Mouse (Mus musculus) layer of hippocampus, adult 8-10 months (tissue): ENCODE results near the gene Pea15a. TPM values are rescaled to one million over a fixed set of nuclear protein-coding genes. Genes with fewer than 3 reads are reported as not detected.
"Not testable (repeated sequence)": the region's sequence is repeated elsewhere in the genome, so short reads cannot be mapped to it uniquely, and the experiment has no call there.

Experiments
- DNase-seq, 2 experiments: peaks; one replicate each; pipeline ENCODE4 v3.0.0; 2022; ENCODE audit warnings: low spot score in 2 of 2
- total RNA-seq, 4 experiments: library from RNA; stranded (reverse); gene quantifications; 2 replicates each; pipeline ENCODE4 v1.2.4; 2022

Pea15a gene
- total RNA-seq, result 100 to 1,000 TPM; 445 to 463 (median 462) TPM

DNA sequence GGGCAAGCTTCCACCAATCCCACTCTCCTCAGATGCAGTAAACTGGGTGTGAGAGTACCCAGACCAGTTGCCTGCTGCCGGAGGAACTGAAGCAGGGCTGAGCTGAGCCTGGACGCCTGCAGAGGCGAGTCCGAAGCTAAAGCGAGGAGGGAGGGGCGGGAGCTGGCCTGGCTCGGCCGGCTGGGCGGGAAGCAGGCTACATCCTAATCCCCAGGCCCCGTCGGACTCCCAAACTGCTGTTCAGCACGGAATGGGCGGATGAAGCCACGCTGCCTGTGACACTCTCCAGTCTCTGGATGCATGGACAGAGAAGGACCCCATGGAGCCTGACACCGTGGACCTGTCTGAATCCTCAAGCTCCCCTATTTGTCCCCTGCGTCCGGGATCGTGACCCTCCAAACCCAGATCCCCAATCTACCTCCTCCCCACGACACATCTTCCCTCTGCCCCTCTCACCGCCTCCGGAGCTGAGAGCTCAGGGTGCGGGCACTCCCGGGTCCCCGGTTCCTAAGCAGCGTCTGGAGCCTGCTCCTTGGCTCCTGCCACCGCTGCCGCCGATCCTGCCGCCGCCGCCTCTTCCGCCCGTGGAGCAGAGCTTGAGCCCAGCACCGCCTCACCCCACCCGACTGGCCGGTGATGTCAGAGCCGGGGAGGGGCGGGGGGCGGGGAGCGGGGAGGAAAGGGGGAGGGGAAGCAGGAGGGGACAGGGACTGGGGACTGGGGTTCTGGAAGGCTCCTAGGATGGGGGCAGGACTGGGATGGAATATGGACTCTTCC is at the start of gene Pea15a:
Gene Pea15a, minus strand, starts transcription at position 664 of the 777 bp plus-strand sequence.
- peak; percentile 79 to 82 for DNase-seq

GRCm38 (mm10) chr1:172247679-172248078 is 41.1 kb upstream of the Pea15a start:
- no peak for DNase-seq

GRCm38 (mm10) chr1:172247216-172247615 is 40.6 kb upstream of the Pea15a start:
- DNase-seq, result peak; percentile 41 to 44

- not testable (repeated sequence) for DNase-seq
Measured at GRCm38 (mm10) chr1:172244645-172245044, 38.0 kb upstream of the Pea15a start.

GRCm38 (mm10) chr1:172243547-172244205 is 37.1 kb upstream of the Pea15a start:
- no peak for DNase-seq

DNA sequence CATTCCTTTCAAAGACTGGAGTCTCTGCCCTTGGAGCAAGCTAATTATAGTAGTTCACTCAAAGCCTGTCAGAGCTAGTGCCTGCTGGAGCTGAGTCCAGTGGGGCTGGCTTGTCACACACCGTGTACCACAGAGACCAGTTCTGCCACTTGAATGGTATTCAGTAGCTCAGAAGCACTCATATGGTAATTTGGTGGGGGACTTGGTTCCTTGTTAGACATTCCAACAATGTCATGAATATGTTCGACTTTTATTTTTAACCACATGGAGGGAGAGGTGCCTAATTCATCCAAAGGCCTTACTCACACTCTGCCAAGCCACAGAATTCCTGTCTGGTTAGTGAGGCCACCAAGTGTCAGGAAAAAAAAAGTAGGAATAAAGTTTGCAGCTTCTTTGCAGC is 35.8 kb upstream of the Pea15a start:
- DNase-seq, result no peak

GRCm38 (mm10) chr1:172240945-172241708 is 34.5 kb upstream of the Pea15a start:
- DNase-seq, result no peak

- DNase-seq, result no peak
Measured at GRCm38 (mm10) chr1:172229215-172229614, 22.6 kb upstream of the Pea15a start.

DNA sequence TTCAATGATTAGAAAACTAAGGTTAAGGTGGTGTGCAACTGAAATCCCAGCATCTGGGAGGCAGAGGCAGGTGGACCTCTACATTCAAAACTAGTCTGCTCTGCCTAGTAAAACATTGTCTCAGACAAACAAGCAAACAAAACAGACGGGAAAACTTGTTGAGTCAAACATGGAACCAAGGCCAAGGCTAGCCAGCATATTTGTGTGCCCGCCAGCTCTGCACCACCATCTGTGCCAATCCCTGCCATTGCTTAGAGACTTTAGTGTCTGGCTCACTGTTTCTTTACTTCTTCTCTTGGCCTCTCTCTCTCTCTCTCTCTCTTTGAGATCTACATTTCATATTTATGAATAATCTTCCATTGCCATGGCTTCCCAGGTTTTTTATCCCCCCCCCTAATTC is 21.6 kb upstream of the Pea15a start:
- DNase-seq, result no peak

DNA sequence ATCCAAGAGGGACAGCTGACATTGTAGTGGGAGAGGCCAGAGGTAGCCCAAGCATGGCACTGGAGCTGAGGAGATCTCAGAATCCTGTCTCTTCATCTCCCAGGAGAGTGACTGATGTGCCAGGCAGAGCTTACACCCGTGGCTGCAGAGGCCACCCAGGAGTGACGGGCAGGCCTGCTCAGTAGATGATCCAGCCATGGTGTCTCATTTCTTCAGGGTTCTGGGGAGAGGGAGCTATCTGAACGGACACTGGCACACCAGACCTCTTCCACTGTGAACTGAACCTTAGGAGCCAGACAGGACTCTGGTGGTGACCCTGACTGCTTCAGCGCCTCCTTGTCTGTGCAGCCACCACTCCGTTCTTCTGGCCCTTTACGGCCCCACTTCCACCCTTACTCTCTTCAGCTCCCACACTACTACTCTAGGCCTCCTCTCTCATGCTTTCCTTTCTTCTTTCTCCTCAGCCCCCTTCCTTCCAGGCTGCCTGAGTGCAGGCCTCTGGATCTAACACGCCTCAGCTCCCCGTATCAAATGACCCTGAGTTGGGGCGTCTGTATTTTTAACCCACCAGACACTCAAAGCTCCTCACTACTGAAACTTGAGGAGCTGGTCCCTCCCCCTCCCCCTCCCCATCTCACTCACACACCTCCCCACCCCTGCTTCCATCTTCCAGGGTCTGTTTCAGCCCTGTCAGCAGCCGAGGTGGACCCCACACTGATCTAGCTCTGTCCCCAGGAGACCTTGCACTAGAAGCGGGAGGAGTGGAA is 14.9 kb upstream of the Pea15a start:
- no peak for DNase-seq

DNA sequence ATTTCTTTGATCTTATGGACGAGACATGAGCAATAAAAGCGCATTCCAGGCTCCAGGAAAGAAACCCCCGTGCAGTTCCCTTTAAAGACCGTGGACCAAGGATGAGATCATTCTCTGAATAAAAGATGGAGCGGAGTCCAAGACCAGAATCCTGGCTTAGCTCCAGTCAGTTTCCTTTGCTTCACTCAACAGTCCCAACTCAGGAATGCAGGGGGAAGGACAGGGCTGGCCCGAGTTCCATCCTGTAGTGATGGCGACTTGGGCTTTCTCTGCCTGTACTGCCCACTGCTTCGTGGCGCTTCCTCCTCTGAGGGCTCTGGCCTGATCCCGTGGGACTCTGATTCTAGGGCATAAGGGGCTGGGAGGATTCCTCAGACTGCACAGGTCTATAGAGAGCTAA is 13.8 kb upstream of the Pea15a start:
- DNase-seq, result no peak

DNA sequence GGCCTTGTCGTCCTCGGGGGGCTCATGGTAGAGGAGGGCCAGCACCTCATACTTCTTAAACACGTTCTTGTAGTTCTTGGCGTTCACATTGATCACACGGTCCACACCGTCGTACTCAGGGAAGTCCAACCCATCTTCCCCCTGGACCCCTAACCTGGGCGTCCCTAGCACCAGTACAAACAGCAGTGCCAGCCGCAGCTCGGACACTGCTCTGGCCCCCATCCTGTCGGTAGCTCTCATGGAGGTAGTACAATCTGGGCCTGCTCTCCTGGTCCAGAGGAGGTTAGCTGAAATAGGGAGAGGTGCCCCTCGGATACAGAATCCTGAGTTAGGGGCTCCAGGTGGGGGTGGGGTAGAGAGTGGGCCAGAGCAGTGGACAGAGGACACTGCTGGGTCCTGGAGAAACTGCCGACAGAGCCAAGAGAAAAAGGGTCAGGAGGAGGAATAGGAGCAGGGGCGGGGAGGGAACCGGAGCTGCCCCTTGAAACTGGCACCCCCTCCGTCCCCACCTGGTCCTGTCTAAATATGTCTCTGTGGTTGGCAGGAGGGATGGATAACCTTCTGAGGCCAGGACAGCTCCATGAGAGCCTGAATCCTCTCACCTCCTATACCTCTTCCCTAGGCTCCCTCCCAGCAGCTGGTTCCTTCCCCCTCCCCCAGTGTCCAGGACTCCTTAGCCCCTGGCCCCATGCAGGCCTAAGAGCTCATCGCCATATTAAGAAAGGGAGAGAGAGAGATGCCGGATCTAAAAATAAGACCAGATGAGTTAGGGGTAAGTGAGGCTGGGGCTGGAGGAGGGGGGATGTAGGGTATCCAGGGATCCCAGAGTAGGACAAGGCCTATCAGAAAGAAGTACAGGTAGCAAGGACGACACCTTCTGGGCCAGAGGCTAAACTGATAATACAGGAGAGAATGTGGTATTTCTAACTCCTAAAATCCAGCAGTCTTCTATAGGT is 13.1 kb upstream of the Pea15a start, which contains the start of gene Casq1:
Gene Casq1, minus strand, starts transcription at position 418 of the 956 bp plus-strand sequence.
- DNase-seq, result no peak

GRCm38 (mm10) chr1:172218164-172218910 is 11.7 kb upstream of the Pea15a start:
- DNase-seq, result no peak

DNA sequence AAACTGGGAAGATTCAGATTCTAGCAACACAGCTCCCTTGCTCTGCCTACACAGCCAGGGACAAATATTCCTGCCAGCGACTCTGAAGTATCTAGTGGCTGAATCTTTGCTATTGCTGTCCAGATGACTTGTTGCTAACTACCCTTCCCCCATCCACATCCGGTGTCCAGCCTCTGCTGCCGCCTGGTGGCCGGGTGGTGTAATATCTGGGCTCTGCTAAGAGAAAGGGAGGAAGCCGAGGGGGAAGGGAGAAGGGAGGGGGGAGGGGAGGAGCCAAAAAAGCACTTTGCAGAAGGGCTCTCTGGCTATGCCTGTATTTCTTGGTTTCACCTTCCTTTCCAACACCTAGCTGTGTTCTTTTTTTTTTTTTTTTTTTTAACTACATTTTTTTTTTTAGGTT is 10.5 kb upstream of the Pea15a start:
- peak; percentile 90 to 91 for DNase-seq

DNA sequence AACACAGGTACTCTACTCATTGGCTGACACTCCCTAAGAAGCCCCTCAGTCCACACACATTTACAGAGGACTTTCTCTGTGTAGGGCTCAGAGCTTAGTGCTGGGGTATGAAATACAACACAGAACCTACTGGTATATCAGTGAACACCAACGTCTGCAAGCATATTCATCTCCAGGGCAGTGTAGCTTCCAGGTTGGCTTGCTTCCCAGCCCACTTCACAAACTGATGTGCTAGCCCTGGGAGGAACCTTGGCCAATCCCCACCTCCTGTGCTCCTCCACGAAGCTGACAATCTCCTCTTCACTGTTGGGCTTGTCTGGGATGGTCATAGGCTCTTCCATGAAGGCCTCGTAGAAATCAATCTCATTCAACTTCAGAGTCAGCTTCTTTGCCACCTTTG is 8.1 kb upstream of the Pea15a start:
- no peak for DNase-seq

GRCm38 (mm10) chr1:172213771-172214170 is 7.2 kb upstream of the Pea15a start:
- no peak for DNase-seq

- DNase-seq, result no peak
Measured at GRCm38 (mm10) chr1:172212776-172213175, 6.2 kb upstream of the Pea15a start.

DNA sequence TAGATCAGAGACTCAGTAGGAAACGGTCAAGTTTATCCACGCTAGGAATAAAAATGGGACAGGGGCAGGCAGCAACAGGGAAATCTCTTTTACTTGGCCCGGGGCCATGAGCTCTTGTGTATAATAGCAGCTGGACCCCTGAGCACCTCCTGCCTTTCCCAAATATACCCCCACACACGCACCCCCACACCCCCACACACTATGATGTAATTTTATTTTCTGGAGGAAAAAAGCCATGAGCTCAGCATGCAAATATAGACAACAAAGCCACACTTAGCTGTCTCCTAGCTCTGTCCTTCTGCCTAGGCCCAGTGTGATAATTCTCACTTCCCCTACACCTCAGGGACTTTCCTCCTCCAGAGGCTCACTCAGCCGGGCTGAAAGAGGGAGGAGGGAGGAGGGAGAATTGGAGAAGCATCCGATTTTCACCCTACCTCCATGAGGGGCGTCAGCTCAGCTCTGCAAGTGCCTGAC is 544 bp upstream of the Pea15a start:
- DNase-seq, result no peak

DNA sequence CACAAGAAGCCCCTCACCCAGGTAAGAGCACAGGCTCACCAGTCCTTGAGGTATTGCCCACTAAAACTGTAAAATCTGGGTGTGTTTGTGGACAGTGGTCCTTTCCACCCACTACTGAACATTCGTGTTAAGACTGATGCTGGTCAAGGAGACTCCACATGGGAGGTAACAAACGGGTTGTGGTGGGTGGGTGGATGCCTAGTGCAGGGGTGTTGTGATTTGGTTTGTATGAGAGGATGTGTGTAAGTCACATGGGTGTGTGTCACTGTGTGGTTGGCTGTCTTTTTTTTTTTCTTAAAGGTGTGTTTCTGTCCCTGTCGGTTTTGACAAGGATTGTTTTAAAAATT is 890 bp downstream of the Pea15a start:
- no peak for DNase-seq
